ENCODE assay signal across 30 mouse cellular contexts in genomic region chr9:117375776-117376175, GRCm38 (mm10).
"Had no signal": no experiment of that assay in that cellular context is flagged by ENCODE, and none has a peak within 500 bp of the region (broad histone marks: within the 10 kb centered on the region; RNA-seq: fewer than 3 reads in every experiment).

No protein-coding gene starts in this region.

- H3K9ac ChIP-seq: heart, embryonic 12.5 days; heart, embryonic 13.5 days; heart, embryonic 15.5 days; hindbrain, embryonic 12.5 days; hindbrain, embryonic 13.5 days; hindbrain, embryonic 14.5 days; hindbrain, embryonic 15.5 days; intestine, embryonic 15.5 days had no signal

- H3K27ac ChIP-seq: heart, adult 2 months; heart, embryonic 10.5 days; heart, embryonic 13.5 days; heart, embryonic 15.5 days; hindbrain, embryonic 10.5 days; hindbrain, embryonic 12.5 days; hindbrain, embryonic 13.5 days; hindbrain, embryonic 14.5 days; hindbrain, embryonic 15.5 days; hindbrain, postnatal 0 days; intestine, embryonic 15.5 days; kidney, postnatal 0 days; layer of hippocampus, adult 2 months; left cerebral cortex, adult 2 months had no signal

- H3K4me1 ChIP-seq: heart, embryonic 15.5 days; hindbrain, embryonic 12.5 days had no signal

- ATAC-seq: hindbrain, embryonic 16.5 days; hindbrain, postnatal 0 days; inflammation-experienced regulatory T-cells, adult 6 months; intestine, embryonic 15.5 days; intestine, embryonic 16.5 days; intestine, postnatal 0 days had no signal

- H3K36me3 ChIP-seq: heart, embryonic 10.5 days; heart, embryonic 12.5 days; heart, embryonic 13.5 days; heart, embryonic 15.5 days; hindbrain, embryonic 10.5 days; hindbrain, embryonic 12.5 days; hindbrain, embryonic 13.5 days; hindbrain, embryonic 15.5 days; intestine, embryonic 15.5 days had no signal

- H3K9me3 ChIP-seq: heart, embryonic 10.5 days; heart, embryonic 13.5 days; heart, embryonic 15.5 days; hindbrain, embryonic 10.5 days; hindbrain, embryonic 12.5 days; hindbrain, embryonic 13.5 days; hindbrain, embryonic 15.5 days; intestine, embryonic 15.5 days had no signal

- H3K4me3 ChIP-seq: heart, adult 2 months; heart, embryonic 10.5 days; heart, embryonic 12.5 days; heart, embryonic 13.5 days; heart, embryonic 15.5 days; hindbrain, embryonic 10.5 days; hindbrain, embryonic 12.5 days; hindbrain, embryonic 13.5 days; hindbrain, embryonic 15.5 days; intestine, embryonic 15.5 days; layer of hippocampus, adult 2 months; left cerebral cortex, adult 2 months had no signal

- DNase-seq: heart, adult 2 months; heart, postnatal 10 days; heart, postnatal 14 days; heart, postnatal 36 days; heart, postnatal 4 days; kidney, adult 11 months; kidney, adult 8-10 months; kidney, postnatal 10 days; kidney, postnatal 14 days; layer of hippocampus, adult 9-11 months; layer of hippocampus, postnatal 36 days had no signal

- H3K4me2 ChIP-seq: heart, embryonic 11.5 days; heart, embryonic 12.5 days; heart, embryonic 13.5 days; heart, embryonic 15.5 days; hindbrain, embryonic 12.5 days; hindbrain, embryonic 13.5 days; hindbrain, embryonic 14.5 days; hindbrain, embryonic 15.5 days; intestine, embryonic 15.5 days had no signal

- H3K27me3 ChIP-seq: heart, embryonic 12.5 days; heart, embryonic 13.5 days; heart, embryonic 15.5 days; hindbrain, embryonic 12.5 days; hindbrain, embryonic 13.5 days; hindbrain, embryonic 15.5 days; intestine, embryonic 15.5 days had no signal
